Mouse (Mus musculus): ENCODE measurements around the gene Susd2. TPM values are rescaled to one million over a fixed set of nuclear protein-coding genes. Genes with fewer than 3 reads are reported as not detected.

The Susd2 gene
- polyA plus RNA-seq, 1 experiment from 2014 or later, result 0.07 TPM

DNA sequence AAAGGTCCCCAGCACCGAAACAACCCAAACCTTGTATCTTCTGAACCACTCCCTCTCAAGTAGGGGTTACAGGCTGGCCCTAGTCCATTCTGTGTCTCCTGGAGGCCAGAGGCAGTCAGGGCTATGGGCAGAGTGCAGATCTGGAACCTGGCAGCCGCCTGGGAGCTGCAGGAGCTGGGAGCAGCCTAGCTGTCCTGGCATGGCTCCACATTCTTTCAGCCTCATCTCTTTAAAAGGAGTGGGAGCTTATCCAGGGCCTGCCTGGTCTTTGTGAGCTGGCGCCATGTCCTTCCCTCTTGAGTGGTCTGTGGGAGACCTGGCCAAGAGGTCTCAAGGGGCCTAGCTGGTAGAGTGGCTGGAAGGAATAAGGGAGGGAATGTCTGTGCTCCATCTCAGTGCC, 3.6 kb upstream of the Susd2 start:
- peaks cover 64% of the 10 kb centered on the region for H3K36me3 ChIP-seq (ENCODE audit: inconsistent target)
- 93% methylated on average over 3 of the region's 3 CpGs for WGBS (ENCODE audit: missing documents)

GRCm38 (mm10) chr10:75646406-75646805, 2.6 kb upstream of the Susd2 start:
- Histone ChIP-seq H3K27ac (no peak overlapping the region), H3K4me3 (ENCODE audit: inconsistent target) (no peak overlapping the region), H3K79me2 (ENCODE audit: inconsistent target) (no peaks in the 10 kb centered on the region), H3K36me3 (ENCODE audit: inconsistent target) (peaks cover 55% of the 10 kb centered on the region; the same call in 1 of the 2 replicates)
- 93% methylated on average over 6 of the region's 6 CpGs for WGBS (ENCODE audit: missing documents)

More for the DNA sequence above, 3.6 kb upstream of the Susd2 start:
- Histone ChIP-seq H3K79me2 (ENCODE audit: inconsistent target) (no peaks in the 10 kb centered on the region), H3K4me3 (ENCODE audit: inconsistent target) (no peak overlapping the region), H3K27ac (no peak overlapping the region)

GRCm38 (mm10) chr10:75645616-75646015, 1.8 kb upstream of the Susd2 start:
- H3K79me2 ChIP-seq (ENCODE audit: inconsistent target), result no peaks in the 10 kb centered on the region
- WGBS (ENCODE audit: missing documents), result 91% methylated on average over 8 of the region's 8 CpGs
- no peak overlapping the region for H3K4me3 ChIP-seq (ENCODE audit: inconsistent target)
- peaks cover 47% of the 10 kb centered on the region; the same call in 1 of the 2 replicates for H3K36me3 ChIP-seq (ENCODE audit: inconsistent target)
- no peak overlapping the region for H3K27ac ChIP-seq

DNA sequence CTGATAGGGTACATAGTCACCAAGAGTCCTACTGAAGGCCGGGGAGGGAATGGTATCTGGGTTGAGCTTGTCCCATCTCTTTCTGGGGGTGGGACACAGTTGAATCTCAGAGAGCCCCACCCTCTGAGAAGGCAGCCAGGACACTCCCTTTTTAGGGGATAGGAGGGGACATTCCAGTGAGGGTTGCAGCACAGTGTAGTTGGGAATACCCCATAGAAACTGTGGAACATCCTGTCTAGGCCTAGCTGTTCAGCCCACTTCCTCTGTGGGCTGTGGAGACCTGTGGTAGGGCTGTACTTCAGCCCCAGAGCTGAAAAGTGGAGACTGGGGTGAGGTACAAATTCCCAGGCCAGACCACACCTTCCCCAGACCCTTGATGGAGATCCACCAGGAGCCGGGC, 917 bp downstream of the Susd2 start:
- peaks cover 20% of the 10 kb centered on the region; the same call in 1 of the 2 replicates for H3K36me3 ChIP-seq (ENCODE audit: inconsistent target)
- H3K27ac ChIP-seq, result no peak overlapping the region
- no peaks in the 10 kb centered on the region for H3K79me2 ChIP-seq (ENCODE audit: inconsistent target)
- no peak overlapping the region for H3K4me3 ChIP-seq (ENCODE audit: inconsistent target)
- WGBS (ENCODE audit: missing documents), result 72% methylated on average over 2 of the region's 2 CpGs

DNA sequence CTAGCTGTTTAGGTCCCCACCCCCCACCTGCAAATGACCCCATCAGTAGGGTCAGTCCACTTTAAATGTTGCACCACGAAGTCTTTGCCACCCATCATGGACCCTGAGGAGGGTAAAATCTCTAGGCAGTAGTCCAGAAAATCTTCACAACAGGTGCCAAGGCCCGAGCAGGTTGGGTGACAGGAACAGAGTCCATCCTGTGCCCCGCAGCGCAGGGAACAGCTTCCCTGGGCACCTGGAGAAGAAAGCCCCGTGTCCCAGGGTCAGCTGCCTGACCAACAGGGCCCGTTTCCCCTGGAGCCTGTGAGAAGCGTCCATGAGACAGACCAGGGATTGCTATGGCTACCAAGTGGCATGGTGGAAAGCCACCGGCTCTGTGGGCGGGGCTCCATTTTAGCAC, 1.4 kb downstream of the Susd2 start:
- Histone ChIP-seq H3K79me2 (ENCODE audit: inconsistent target) (no peaks in the 10 kb centered on the region), H3K4me3 (ENCODE audit: inconsistent target) (no peak overlapping the region), H3K36me3 (ENCODE audit: inconsistent target) (peaks cover 16% of the 10 kb centered on the region; the same call in 1 of the 2 replicates), H3K27ac (no peak overlapping the region)
- WGBS (ENCODE audit: missing documents), result 93% methylated on average over 9 of the region's 9 CpGs

GRCm38 (mm10) chr10:75641721-75642222, 2.0 kb downstream of the Susd2 start:
- Histone ChIP-seq H3K79me2 (ENCODE audit: inconsistent target) (no peaks in the 10 kb centered on the region), H3K27ac (no peak overlapping the region), H3K4me3 (ENCODE audit: inconsistent target) (no peak overlapping the region), H3K36me3 (ENCODE audit: inconsistent target) (peaks cover 10% of the 10 kb centered on the region; the same call in 1 of the 2 replicates)
- WGBS (ENCODE audit: missing documents), result 87% methylated on average over 7 of the region's 7 CpGs

DNA sequence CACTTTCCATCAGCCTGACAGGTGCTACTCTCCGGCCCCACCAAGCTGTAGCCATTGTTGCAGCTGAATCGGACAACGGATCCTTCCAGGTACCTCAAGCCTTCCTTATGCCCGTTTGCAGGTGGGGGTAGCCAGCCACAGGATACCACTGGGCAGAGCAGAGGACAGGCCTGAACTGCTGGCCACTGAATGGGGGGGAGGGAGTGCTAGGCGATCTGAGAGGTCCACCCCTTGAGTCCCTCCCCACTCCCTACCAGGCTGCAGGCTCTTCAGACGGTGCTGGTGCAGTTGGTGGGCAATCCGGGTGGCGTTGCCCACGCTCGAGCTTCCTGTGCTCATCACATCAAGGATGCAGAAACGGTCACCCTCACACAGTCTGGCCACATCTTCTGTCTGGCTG, 6.1 kb downstream of the Susd2 start:
- Histone ChIP-seq H3K79me2 (ENCODE audit: inconsistent target) (no peaks in the 10 kb centered on the region), H3K36me3 (ENCODE audit: inconsistent target) (no peaks in the 10 kb centered on the region), H3K27ac (no peak overlapping the region), H3K4me3 (ENCODE audit: inconsistent target) (no peak overlapping the region)
- WGBS (ENCODE audit: missing documents), result 83% methylated on average over 7 of the region's 11 CpGs

GRCm38 (mm10) chr10:75636084-75636786, 7.6 kb downstream of the Susd2 start:
- Histone ChIP-seq H3K27ac (no peak overlapping the region), H3K79me2 (ENCODE audit: inconsistent target) (no peaks in the 10 kb centered on the region), H3K4me3 (ENCODE audit: inconsistent target) (no peak overlapping the region), H3K36me3 (ENCODE audit: inconsistent target) (no peaks in the 10 kb centered on the region)
- 89% methylated on average over 10 of the region's 12 CpGs for WGBS (ENCODE audit: missing documents)

DNA sequence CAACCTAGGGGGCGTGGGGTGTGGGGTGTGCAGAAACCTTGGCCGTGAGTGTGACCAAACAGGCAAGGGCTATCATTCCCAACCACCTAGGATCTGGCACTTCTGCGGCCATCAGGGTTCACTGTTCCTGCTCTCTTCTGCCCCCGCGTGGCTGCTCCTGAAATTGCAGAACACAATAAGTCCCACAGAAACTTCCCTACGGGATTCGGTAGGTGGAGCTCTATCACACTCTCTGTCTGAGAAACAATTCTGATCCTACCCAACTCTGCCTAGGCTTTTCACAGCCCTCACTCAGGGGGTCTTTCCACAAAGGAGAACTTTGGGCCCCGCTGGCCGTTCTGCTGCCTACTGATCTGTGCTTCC, 8.1 kb downstream of the Susd2 start:
- no peaks in the 10 kb centered on the region for H3K36me3 ChIP-seq (ENCODE audit: inconsistent target)
- no peak overlapping the region for H3K27ac ChIP-seq
- no peak overlapping the region for H3K4me3 ChIP-seq (ENCODE audit: inconsistent target)
- WGBS (ENCODE audit: missing documents), result 12% methylated on average over 9 of the region's 9 CpGs
- no peaks in the 10 kb centered on the region for H3K79me2 ChIP-seq (ENCODE audit: inconsistent target)

DNA sequence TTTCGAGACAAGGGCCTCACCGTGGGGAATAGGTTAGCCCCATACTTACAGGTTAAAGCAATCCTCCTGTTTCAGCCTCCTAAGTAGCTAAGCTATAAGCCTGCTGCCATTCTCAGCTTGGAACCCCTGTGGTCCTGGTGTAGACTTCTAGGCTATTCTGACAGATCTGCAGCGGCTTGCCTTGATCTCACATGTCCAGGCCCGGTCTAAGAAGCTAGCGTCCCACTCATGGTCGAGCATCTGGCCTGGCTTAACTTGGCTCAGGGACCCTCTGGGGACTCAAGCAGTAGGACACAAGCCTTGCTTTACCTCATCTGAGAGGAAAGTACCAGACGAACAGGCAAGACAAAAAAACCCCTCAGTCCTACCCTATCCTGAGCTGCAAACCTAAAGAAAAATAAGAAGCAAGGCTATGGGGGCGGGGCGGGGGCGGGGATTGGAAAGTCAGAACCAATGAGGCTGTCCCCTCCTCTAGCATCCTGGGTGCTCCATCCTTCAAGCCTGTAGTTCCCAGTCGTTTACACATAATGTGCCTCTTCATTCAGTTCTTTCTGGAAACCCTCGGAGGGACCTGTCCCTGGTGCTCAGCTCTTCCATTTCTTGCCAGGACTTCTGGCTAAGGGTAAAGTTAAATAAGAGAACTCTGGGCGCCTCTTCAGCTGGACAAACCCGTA, 8.7 kb downstream of the Susd2 start:
- Histone ChIP-seq H3K36me3 (ENCODE audit: inconsistent target) (no peaks in the 10 kb centered on the region), H3K27ac (no peak overlapping the region), H3K4me3 (ENCODE audit: inconsistent target) (no peak overlapping the region), H3K79me2 (ENCODE audit: inconsistent target) (no peaks in the 10 kb centered on the region)
- WGBS (ENCODE audit: missing documents), result 81% methylated on average over 12 of the region's 14 CpGs

DNA sequence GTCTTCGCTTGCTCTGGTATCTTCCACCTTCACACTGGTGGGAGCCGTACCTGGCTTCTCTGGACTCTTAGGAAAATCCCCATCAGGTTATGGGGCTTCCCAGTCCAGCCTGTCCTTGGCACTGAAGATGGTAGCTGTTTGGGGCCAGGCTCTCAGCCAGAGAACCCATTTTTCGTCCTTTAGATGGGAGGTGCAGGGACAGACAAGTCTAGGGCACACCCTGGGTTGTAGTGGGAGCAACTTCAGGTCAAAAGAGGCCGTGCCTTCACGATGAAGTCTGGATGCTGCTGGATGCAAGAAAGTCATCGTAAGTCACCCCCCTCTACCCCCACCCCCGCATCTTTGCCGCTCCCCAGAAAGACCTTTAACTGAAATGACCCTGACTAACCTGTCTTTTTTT, 9.2 kb downstream of the Susd2 start:
- H3K36me3 ChIP-seq (ENCODE audit: inconsistent target), result no peaks in the 10 kb centered on the region
- no peak overlapping the region for H3K27ac ChIP-seq
- 92% methylated on average over 8 of the region's 8 CpGs for whole genome bisulfite sequencing (ENCODE audit: missing documents)
- H3K4me3 ChIP-seq (ENCODE audit: inconsistent target), result no peak overlapping the region
- H3K79me2 ChIP-seq (ENCODE audit: inconsistent target), result no peaks in the 10 kb centered on the region

DNA sequence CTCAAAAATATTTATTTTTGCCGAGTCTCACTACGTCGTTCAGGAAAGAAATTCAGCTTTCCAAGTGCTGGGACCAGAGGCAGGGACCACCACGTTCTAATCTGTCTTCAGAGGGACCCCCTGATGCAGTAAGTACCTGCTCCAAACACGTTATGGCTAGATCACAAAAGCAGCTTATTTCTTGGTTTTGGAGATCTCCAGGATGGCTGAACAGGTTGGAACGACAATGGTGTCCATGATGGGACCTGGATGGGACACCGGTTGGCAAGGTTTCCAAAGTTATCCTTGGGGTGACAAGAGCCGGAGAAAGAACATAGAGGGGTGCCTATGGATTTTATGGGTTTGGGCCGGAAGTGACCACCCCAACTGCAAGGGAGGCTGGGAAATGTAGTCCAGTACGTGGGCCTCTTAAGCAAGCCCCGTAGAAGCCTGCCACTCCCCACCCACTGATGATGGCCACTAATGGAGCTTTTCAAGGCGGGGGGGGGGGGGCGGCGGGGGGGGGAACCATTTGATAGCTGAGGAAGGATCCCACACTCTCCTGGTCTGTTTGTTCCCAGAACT, 10.2 kb downstream of the Susd2 start:
- no peak overlapping the region for H3K27ac ChIP-seq
- WGBS (ENCODE audit: missing documents), result 77% methylated on average over 14 of the region's 14 CpGs
- no peak overlapping the region for H3K4me3 ChIP-seq (ENCODE audit: inconsistent target)
- H3K36me3 ChIP-seq (ENCODE audit: inconsistent target), result no peaks in the 10 kb centered on the region
- H3K79me2 ChIP-seq (ENCODE audit: inconsistent target), result no peaks in the 10 kb centered on the region

GRCm38 (mm10) chr10:75633048-75633447, 10.8 kb downstream of the Susd2 start:
- WGBS (ENCODE audit: missing documents), result 91% methylated on average over 5 of the region's 5 CpGs
- Histone ChIP-seq H3K79me2 (ENCODE audit: inconsistent target) (no peaks in the 10 kb centered on the region), H3K36me3 (ENCODE audit: inconsistent target) (no peaks in the 10 kb centered on the region), H3K4me3 (ENCODE audit: inconsistent target) (no peak overlapping the region), H3K27ac (no peak overlapping the region)

- no peak overlapping the region for H3K27ac ChIP-seq
- WGBS (ENCODE audit: missing documents), result 86% methylated on average over 5 of the region's 5 CpGs
- H3K36me3 ChIP-seq (ENCODE audit: inconsistent target), result no peaks in the 10 kb centered on the region
- no peaks in the 10 kb centered on the region for H3K79me2 ChIP-seq (ENCODE audit: inconsistent target)
- no peak overlapping the region for H3K4me3 ChIP-seq (ENCODE audit: inconsistent target)
These were observed 11.2 kb downstream of the Susd2 start for GRCm38 (mm10) chr10:75632633-75633032.

- H3K27ac ChIP-seq, result no peak overlapping the region
- 93% methylated on average over 3 of the region's 3 CpGs for WGBS (ENCODE audit: missing documents)
- no peaks in the 10 kb centered on the region for H3K79me2 ChIP-seq (ENCODE audit: inconsistent target)
- no peaks in the 10 kb centered on the region for H3K36me3 ChIP-seq (ENCODE audit: inconsistent target)
- no peak overlapping the region for H3K4me3 ChIP-seq (ENCODE audit: inconsistent target)
These were observed 16.3 kb downstream of the Susd2 start for GRCm38 (mm10) chr10:75627490-75627889.
